Mouse (Mus musculus) G1E (cell line): ENCODE results near the gene Ppp1r9a.

Experiments
- CTCF ChIP-seq: IDR thresholded peaks from 2 replicates; pipeline ENCODE4 v1.5.1; 2012; ENCODE audit warnings: low read depth, low read length, inconsistent platforms, mixed read lengths
- GATA1 ChIP-seq: IDR thresholded peaks from 2 replicates; pipeline ENCODE4 v1.6.1; 2012; ENCODE audit warnings: borderline replicate concordance, low read length, inconsistent platforms, mixed read lengths
- TAL1 ChIP-seq: conservative IDR thresholded peaks from 2 replicates; pipeline ENCODE4 v1.6.1; 2012; ENCODE audit warnings: low read depth, low read length, inconsistent platforms, mixed read lengths

DNA sequence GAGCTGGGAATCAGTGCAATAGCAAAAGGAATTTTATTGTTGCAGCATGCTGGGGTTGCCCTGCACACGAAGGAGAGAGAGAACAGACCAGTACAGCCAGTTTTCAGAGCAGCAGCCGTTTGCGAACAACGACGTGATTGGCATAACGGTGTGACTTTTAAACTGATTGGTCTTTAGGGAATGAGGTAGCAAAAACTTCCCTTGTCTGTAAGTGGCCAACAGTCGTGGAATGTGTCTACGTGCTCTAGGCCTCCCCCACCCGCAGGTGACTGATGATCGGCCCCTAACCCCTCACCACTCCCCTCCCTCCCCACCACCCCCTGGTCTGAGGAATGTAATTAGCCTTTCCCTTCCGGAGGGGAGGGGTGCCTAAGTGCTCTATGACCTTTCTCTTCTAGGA, 10.3 kb upstream of the Ppp1r9a start:
- TF ChIP-seq CTCF (no peak), GATA1 (no peak), TAL1 (no peak)
